Mouse (Mus musculus) forebrain, postnatal 0 days (tissue): ENCODE results near the gene Clmp. TPM values are rescaled to one million over a fixed set of nuclear protein-coding genes. Genes with fewer than 3 reads are reported as not detected.
"Not testable (repeated sequence)": the region's sequence is repeated elsewhere in the genome, so short reads cannot be mapped to it uniquely, and the experiment has no call there.

ENCODE experiments used
- ATAC-seq: fragments of 200-750 bp; cut with Nextera tagmentation; 2 replicates; pipeline ENCODE4 v1.8.0; 2017; ENCODE audit warnings: mild to moderate bottlenecking, moderate library complexity
- DNase-seq: peaks from one replicate; pipeline ENCODE4 v3.0.0-alpha.2; 2015
- H3K27ac ChIP-seq: fragments of 300-500 bp; sonication (generic); 2 replicates; pipeline ENCODE4 v1.5.1; 2014; ENCODE audit warnings: low read depth, mild to moderate bottlenecking, antibody characterized with exemption, low read length, moderate library complexity, mixed read lengths
- H3K27me3 ChIP-seq: fragments of 300-500 bp; sonication (generic); 2 replicates; pipeline ENCODE4 v1.6.1; 2014; ENCODE audit warnings: mild to moderate bottlenecking, low read length, mixed read lengths; ENCODE audit not compliant: insufficient read depth
- H3K36me3 ChIP-seq: fragments of 300-500 bp; sonication (generic); 2 replicates; pipeline ENCODE4 v1.6.1; 2014; ENCODE audit warnings: mild to moderate bottlenecking, moderate library complexity; ENCODE audit not compliant: insufficient read depth
- H3K4me1 ChIP-seq: fragments of 300-500 bp; sonication (generic); 2 replicates; pipeline ENCODE4 v1.6.1; 2014; ENCODE audit warnings: antibody characterized with exemption; ENCODE audit not compliant: insufficient read depth
- H3K4me2 ChIP-seq: fragments of 300-500 bp; sonication (generic); 2 replicates; pipeline ENCODE4 v1.6.1; 2014; ENCODE audit warnings: low read depth, mild to moderate bottlenecking, moderate library complexity
- H3K4me3 ChIP-seq: fragments of 300-500 bp; sonication (generic); 2 replicates; pipeline ENCODE4 v1.5.1; 2014; ENCODE audit warnings: low read depth, low read length, mixed read lengths
- H3K9ac ChIP-seq: fragments of 300-500 bp; sonication (generic); 2 replicates; pipeline ENCODE4 v1.6.1; 2014; ENCODE audit warnings: mild to moderate bottlenecking
- H3K9me3 ChIP-seq: fragments of 300-500 bp; sonication (generic); 2 replicates; pipeline ENCODE4 v1.6.1; 2016; ENCODE audit warnings: low read length
- CTCF ChIP-seq: sonication (generic); IDR thresholded peaks from 2 replicates; pipeline ENCODE4 v1.5.1; 2016; ENCODE audit warnings: antibody characterized with exemption, control low read depth, low read depth
- WGBS: fragments of 180-500 bp; shearing (Covaris S2); extraction: QIAGEN DNeasy Blood & Tissue Kit; methylation state at CpG from one replicate; pipeline ENCODE4 v1.1.7; 2014; 5-methylcytosine and 5-hydroxymethylcytosine counted together
- polyA plus RNA-seq: library from polyadenylated mRNA; unstranded; fragments of >200 nt; fragmentation: Nextera tagmentation; extraction: Ambion mirVana; gene quantifications from 2 replicates; pipeline ENCODE4 v1.2.1, GENCODE M21; 2015
- total RNA-seq: library from RNA; depleted of rRNA; stranded (reverse); fragments of >200 nt; gene quantifications from 2 replicates; pipeline ENCODE4 v1.2.3, GENCODE M21; 2014

Gene Clmp
- total and polyA plus RNA-seq, 2 experiments from 2014 or later, result 53.5 to 75.4 TPM

GRCm38 (mm10) chr9:40762354-40762753 lies 76.6 kb downstream of the Clmp start:
- no peak for TF ChIP-seq CTCF

GRCm38 (mm10) chr9:40764887-40765580 lies 79.3 kb downstream of the Clmp start:
- Histone ChIP-seq H3K4me2 (no peak overlapping the region), H3K4me3 (no peak overlapping the region), H3K4me1 (no peaks in the 10 kb centered on the region), H3K36me3 (peaks cover 17% of the 10 kb centered on the region), H3K27ac (no peak overlapping the region), H3K27me3 (no peaks in the 10 kb centered on the region), H3K9me3 (no peaks in the 10 kb centered on the region), H3K9ac (no peak overlapping the region)
- 89% methylated on average over 8 of the region's 9 CpGs for WGBS
- peak; percentile 25; the same call in 1 of the 2 replicates for TF ChIP-seq CTCF
- DNase-seq (no peak), ATAC-seq (no peak)

More at GRCm38 (mm10) chr9:40762354-40762753, 76.6 kb downstream of the Clmp start:
- no peak overlapping the region for H3K9ac ChIP-seq
- no peak overlapping the region for H3K27ac ChIP-seq
- no peak overlapping the region for H3K4me3 ChIP-seq
- H3K9me3 ChIP-seq, result no peaks in the 10 kb centered on the region
- H3K36me3 ChIP-seq, result peaks cover 17% of the 10 kb centered on the region
- 89% methylated on average over 6 of the region's 6 CpGs for WGBS
- H3K27me3 ChIP-seq, result no peaks in the 10 kb centered on the region
- ATAC-seq (no peak), DNase-seq (no peak)
- H3K4me2 ChIP-seq, result no peak overlapping the region
- H3K4me1 ChIP-seq, result 0 out of 2 replicates have a peak, but pooled peaks cover 6% of the 10 kb centered on the region

GRCm38 (mm10) chr9:40765581-40765940 lies 79.8 kb downstream of the Clmp start:
- ATAC-seq (no peak), DNase-seq (no peak)
- H3K9ac ChIP-seq, result no peak overlapping the region
- no peaks in the 10 kb centered on the region for H3K27me3 ChIP-seq
- TF ChIP-seq CTCF, result no peak
- 65% methylated on average over 12 of the region's 12 CpGs for WGBS
- peaks cover 17% of the 10 kb centered on the region for H3K36me3 ChIP-seq
- H3K9me3 ChIP-seq, result no peaks in the 10 kb centered on the region
- no peak overlapping the region for H3K27ac ChIP-seq
- H3K4me2 ChIP-seq, result no peak overlapping the region
- H3K4me1 ChIP-seq, result no peaks in the 10 kb centered on the region
- no peak overlapping the region for H3K4me3 ChIP-seq

- no peak for TF ChIP-seq CTCF
- H3K4me1 ChIP-seq, result no peaks in the 10 kb centered on the region
- WGBS, result 58% methylated on average over 7 of the region's 7 CpGs
- DNase-seq (no peak), ATAC-seq (no peak; the same call in 1 of the 2 replicates)
- H3K4me3 ChIP-seq, result no peak overlapping the region
- H3K36me3 ChIP-seq, result peaks cover 16% of the 10 kb centered on the region
- no peak overlapping the region for H3K4me2 ChIP-seq
- H3K27ac ChIP-seq, result no peak overlapping the region
- no peaks in the 10 kb centered on the region for H3K9me3 ChIP-seq
- no peaks in the 10 kb centered on the region for H3K27me3 ChIP-seq
- no peak overlapping the region for H3K9ac ChIP-seq
These were observed 80.4 kb downstream of the Clmp start for GRCm38 (mm10) chr9:40766058-40766605.

GRCm38 (mm10) chr9:40767946-40768345 lies 82.2 kb downstream of the Clmp start:
- H3K4me1 ChIP-seq, result no peaks in the 10 kb centered on the region
- H3K9ac ChIP-seq, result no peak overlapping the region
- H3K27me3 ChIP-seq, result no peaks in the 10 kb centered on the region
- TF ChIP-seq CTCF, result no peak
- ATAC-seq, result no peak
- WGBS, result 81% methylated on average over 4 of the region's 4 CpGs
- H3K9me3 ChIP-seq, result no peaks in the 10 kb centered on the region
- no peak overlapping the region for H3K27ac ChIP-seq
- no peak overlapping the region for H3K4me2 ChIP-seq
- H3K36me3 ChIP-seq, result peaks cover 6% of the 10 kb centered on the region
- no peak for DNase-seq
- no peak overlapping the region for H3K4me3 ChIP-seq

GRCm38 (mm10) chr9:40772246-40772645 lies 86.5 kb downstream of the Clmp start:
- no peaks in the 10 kb centered on the region for H3K9me3 ChIP-seq
- 58% methylated on average over 13 of the region's 13 CpGs for whole genome bisulfite sequencing
- ATAC-seq (no peak), DNase-seq (no peak)
- H3K27me3 ChIP-seq, result no peaks in the 10 kb centered on the region
- no peak overlapping the region for H3K4me3 ChIP-seq
- H3K9ac ChIP-seq, result no peak overlapping the region
- no peaks in the 10 kb centered on the region for H3K4me1 ChIP-seq
- H3K27ac ChIP-seq, result no peak overlapping the region
- TF ChIP-seq CTCF, result no peak
- no peak overlapping the region for H3K4me2 ChIP-seq
- peaks cover 8% of the 10 kb centered on the region for H3K36me3 ChIP-seq

- 90% methylated on average over 6 of the region's 6 CpGs for WGBS
- H3K4me3 ChIP-seq, H3K27ac ChIP-seq, DNase-seq, H3K9me3 ChIP-seq, H3K9ac ChIP-seq, H3K4me1 ChIP-seq, H3K4me2 ChIP-seq, H3K36me3 ChIP-seq, ATAC-seq, H3K27me3 ChIP-seq: not testable (repeated sequence)
These were observed 87.4 kb downstream of the Clmp start for GRCm38 (mm10) chr9:40773142-40773541.
